Comparison of ENCODE assay signal across 18 mouse cellular contexts in the genomic region with DNA sequence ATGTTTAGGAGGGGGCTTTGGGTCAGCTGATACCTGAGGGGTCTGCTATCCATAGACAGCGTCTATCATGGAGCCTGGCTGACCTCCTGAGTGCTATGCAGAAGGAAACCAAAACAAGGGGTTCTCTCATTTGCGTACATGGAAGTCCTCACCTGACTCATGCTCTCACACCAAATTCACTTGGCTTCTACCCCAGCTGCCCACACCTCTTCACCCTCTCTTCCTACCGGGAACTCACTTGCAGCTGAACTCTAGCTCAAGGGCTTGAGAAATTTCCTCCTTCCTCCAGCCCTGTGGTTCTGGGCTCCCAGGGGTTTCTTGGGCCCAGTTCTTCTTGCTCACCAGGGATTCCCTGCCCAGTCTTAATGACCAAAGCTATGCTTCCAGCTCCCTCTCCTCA. TPM values are rescaled to one million over a fixed set of nuclear protein-coding genes. Genes with fewer than 3 reads are reported as not detected.
DNase-seq lines count a peak whose midpoint lies in the region; ATAC-seq and TF ChIP-seq lines count a peak whose summit lies in the region.
"Had no signal": no experiment of that assay in that cellular context is flagged by ENCODE, and none has a peak within 500 bp of the region (broad histone marks: within the 10 kb centered on the region; RNA-seq: fewer than 3 reads in every experiment).

No protein-coding gene starts in this region.

- WGBS in embryonic facial prominence, embryonic 14.5 days = 74% methylated on average over 3 of the region's 3 CpGs
- WGBS in embryonic facial prominence, embryonic 10.5 days = 85% methylated on average over 3 of the region's 3 CpGs
- 51% methylated on average over 3 of the region's 3 CpGs for WGBS in lung, adult 2 months
- WGBS in liver, postnatal 0 days (ENCODE audit: insufficient replicate concordance) = 50% methylated on average over 3 of the region's 3 CpGs

- H3K27me3 ChIP-seq in embryonic facial prominence, embryonic 14.5 days (replicated peaks; ENCODE audit: control insufficient read depth, insufficient read depth, low read length) = no peaks in the 10 kb centered on the region
- no peaks in the 10 kb centered on the region for H3K27me3 ChIP-seq in embryonic facial prominence, embryonic 10.5 days (replicated peaks; ENCODE audit: low read depth, poor library complexity, severe bottlenecking)
- no peaks in the 10 kb centered on the region for H3K27me3 ChIP-seq in liver, postnatal 0 days (ENCODE audit: insufficient read depth, low read length)
- H3K27me3 ChIP-seq: embryonic facial prominence, embryonic 12.5 days; neural tube, embryonic 13.5 days had no signal

- H3K36me3 ChIP-seq in embryonic facial prominence, embryonic 14.5 days (ENCODE audit: control insufficient read depth, insufficient read depth, low read length) = no peaks in the 10 kb centered on the region
- no peaks in the 10 kb centered on the region for H3K36me3 ChIP-seq in embryonic facial prominence, embryonic 10.5 days (replicated peaks)
- no peaks in the 10 kb centered on the region for H3K36me3 ChIP-seq in liver, postnatal 0 days (replicated peaks; ENCODE audit: insufficient read depth, low read length)
- H3K36me3 ChIP-seq: embryonic facial prominence, embryonic 12.5 days; heart, embryonic 10.5 days; neural tube, embryonic 13.5 days had no signal

- H3K27ac ChIP-seq in embryonic facial prominence, embryonic 14.5 days (replicated peaks; ENCODE audit: low read depth, low read length) = no peak overlapping the region
- H3K27ac ChIP-seq in embryonic facial prominence, embryonic 10.5 days (replicated peaks) = no peak overlapping the region
- peak overlapping the region; percentile 61 for H3K27ac ChIP-seq in liver, postnatal 0 days (ENCODE audit: low read depth)
- H3K27ac ChIP-seq: embryonic facial prominence, embryonic 12.5 days; hindbrain, postnatal 0 days; neural tube, embryonic 13.5 days; stomach, postnatal 0 days had no signal

- no peak for TF ChIP-seq POLR2A in lung, adult 2 months (IDR thresholded peaks at IDR 0.05; ENCODE audit: borderline replicate concordance, extremely low read depth, low read depth, low read length)

- no peak for TF ChIP-seq EP300 in liver, postnatal 0 days (IDR thresholded peaks at IDR 0.05; ENCODE audit: low read depth)

- H3K9me3 ChIP-seq in embryonic facial prominence, embryonic 14.5 days (ENCODE audit: control insufficient read depth, low read length) = no peaks in the 10 kb centered on the region
- H3K9me3 ChIP-seq in embryonic facial prominence, embryonic 10.5 days = no peaks in the 10 kb centered on the region
- no peaks in the 10 kb centered on the region for H3K9me3 ChIP-seq in liver, postnatal 0 days (ENCODE audit: low read length)
- H3K9me3 ChIP-seq: embryonic facial prominence, embryonic 12.5 days; heart, embryonic 10.5 days; neural tube, embryonic 13.5 days had no signal

- no peaks in the 10 kb centered on the region for H3K4me1 ChIP-seq in embryonic facial prominence, embryonic 14.5 days (ENCODE audit: control insufficient read depth, insufficient read depth, low read length)
- H3K4me1 ChIP-seq in embryonic facial prominence, embryonic 10.5 days = peaks cover 11% of the 10 kb centered on the region
- no peaks in the 10 kb centered on the region for H3K4me1 ChIP-seq in lung, adult 2 months (ENCODE audit: control insufficient read depth, insufficient read depth, low read length)
- H3K4me1 ChIP-seq in liver, postnatal 0 days (ENCODE audit: insufficient read depth) = peaks cover 14% of the 10 kb centered on the region; the same call in 1 of the 2 replicates
- H3K4me1 ChIP-seq: neural tube, embryonic 13.5 days had no signal

- ATAC-seq in embryonic facial prominence, embryonic 14.5 days (ENCODE audit: low read depth) = no peak
- 0 out of 2 replicates have a peak, but pooled peaks have one; percentile 5 for ATAC-seq in liver, postnatal 0 days
- ATAC-seq: hindbrain, postnatal 0 days had no signal

- DNase-seq in embryonic facial prominence, embryonic 14.5 days (ENCODE audit: low spot score) = no peak
- no peak for DNase-seq in embryonic facial prominence, embryonic 10.5 days (ENCODE audit: low spot score)
- DNase-seq in lung, postnatal 25 days (ENCODE audit: low spot score) = peak; percentile 13
- no peak for DNase-seq in lung, adult 2 months
- DNase-seq in liver, postnatal 0 days = no peak
- DNase-seq in thymus, adult 18-20 months = no peak
- no peak for DNase-seq in heart, adult 18-20 months
- no peak for DNase-seq in left cerebral cortex, adult 8-10 months (ENCODE audit: low spot score in 2 of 2)
- DNase-seq: cerebellum, adult 2 months; kidney, adult 9 months; thymus, postnatal 36 days had no signal

- H3K9ac ChIP-seq in embryonic facial prominence, embryonic 14.5 days (ENCODE audit: low read depth, low read length) = 0 out of 2 replicates have a peak overlapping the region, but pooled peaks have one; percentile 30
- H3K9ac ChIP-seq in liver, postnatal 0 days (replicated peaks) = no peak overlapping the region
- H3K9ac ChIP-seq: neural tube, embryonic 13.5 days had no signal

- no peak overlapping the region for H3K4me3 ChIP-seq in embryonic facial prominence, embryonic 14.5 days (ENCODE audit: low read depth, low read length)
- H3K4me3 ChIP-seq in embryonic facial prominence, embryonic 10.5 days = no peak overlapping the region
- no peak overlapping the region for H3K4me3 ChIP-seq in lung, adult 2 months (replicated peaks; ENCODE audit: extremely low read depth, low read depth, low read length)
- H3K4me3 ChIP-seq in liver, postnatal 0 days (ENCODE audit: low read depth, low read length) = no peak overlapping the region
- H3K4me3 ChIP-seq: embryonic facial prominence, embryonic 12.5 days; heart, embryonic 10.5 days; neural tube, embryonic 13.5 days had no signal

- no peak overlapping the region for H3K4me2 ChIP-seq in embryonic facial prominence, embryonic 14.5 days (ENCODE audit: low read depth, low read length)
- H3K4me2 ChIP-seq in liver, postnatal 0 days (ENCODE audit: low read depth, low read length) = peak overlapping the region; percentile 41
- H3K4me2 ChIP-seq: embryonic facial prominence, embryonic 12.5 days; midbrain, embryonic 11.5 days; neural tube, embryonic 13.5 days had no signal

- TF ChIP-seq CTCF in lung, adult 2 months (IDR thresholded peaks at IDR 0.05; ENCODE audit: insufficient read depth, low read length) = no peak
- no peak for TF ChIP-seq CTCF in liver, postnatal 0 days (IDR thresholded peaks at IDR 0.05; ENCODE audit: low read depth)

RNA-seq across cellular contexts. Expression of a gene that starts 0.6 kb away (rescaled TPM):
- polyA plus RNA-seq in embryonic facial prominence, embryonic 14.5 days (2014; fragmentation: Nextera tagmentation; extraction: Ambion mirVana) = 0.55 and 0.58 TPM in 2 replicates
- polyA plus RNA-seq in embryonic facial prominence, embryonic 10.5 days (2016; fragmentation: Nextera tagmentation; extraction: Ambion mirVana) = 0.28 and 0.44 TPM in 2 replicates
- polyA plus RNA-seq in lung, adult 2 months (2012; rRNA removed) = 5.0 and 5.3 TPM in 2 replicates
- 1.0 and 1.3 TPM in 2 replicates for polyA plus RNA-seq in liver, postnatal 0 days (2015; fragmentation: Nextera tagmentation; extraction: Ambion mirVana)
- total RNA-seq in heart, adult 18-20 months (2021) = 1 to 10 TPM; 1.3 to 1.5 TPM
- 1 to 10 TPM; 1.1 to 3.0 (median 1.8) TPM for total RNA-seq in left cerebral cortex, adult 8-10 months (2022)
- total RNA-seq: MEL had no signal

RNA-seq across cellular contexts. Expression of a gene that starts 27.9 kb away (rescaled TPM):
- 133 and 136 TPM in 2 replicates for polyA plus RNA-seq in embryonic facial prominence, embryonic 14.5 days (2014; fragmentation: Nextera tagmentation; extraction: Ambion mirVana)
- 222 TPM in 2 replicates for polyA plus RNA-seq in embryonic facial prominence, embryonic 10.5 days (2016; fragmentation: Nextera tagmentation; extraction: Ambion mirVana)
- 25.0 and 41.8 TPM in 2 replicates for polyA plus RNA-seq in lung, adult 2 months (2012; rRNA removed)
- 70.7 and 71.5 TPM in 2 replicates for polyA plus RNA-seq in liver, postnatal 0 days (2015; fragmentation: Nextera tagmentation; extraction: Ambion mirVana)
- total RNA-seq in heart, adult 18-20 months (2021) = 10 to 100 TPM; 51.0 to 52.9 TPM
- total RNA-seq in left cerebral cortex, adult 8-10 months (2022) = 100 to 1,000 TPM in 2 of 4 experiments, 10 to 100 TPM in 2; 97.8 to 114 (median 101) TPM

RNA-seq across cellular contexts. Expression of a gene that starts 29.8 kb away (rescaled TPM):
- polyA plus RNA-seq in embryonic facial prominence, embryonic 14.5 days (2014; fragmentation: Nextera tagmentation; extraction: Ambion mirVana) = 984 and 996 TPM in 2 replicates
- 1,009 and 1,074 TPM in 2 replicates for polyA plus RNA-seq in embryonic facial prominence, embryonic 10.5 days (2016; fragmentation: Nextera tagmentation; extraction: Ambion mirVana)
- polyA plus RNA-seq in lung, adult 2 months (2012; rRNA removed) = 68.3 and 93.0 TPM in 2 replicates
- 935 and 945 TPM in 2 replicates for polyA plus RNA-seq in liver, postnatal 0 days (2015; fragmentation: Nextera tagmentation; extraction: Ambion mirVana)
- 100 to 1,000 TPM; 326 to 345 TPM for total RNA-seq in heart, adult 18-20 months (2021)
- 100 to 1,000 TPM; 377 to 510 (median 435) TPM for total RNA-seq in left cerebral cortex, adult 8-10 months (2022)

RNA-seq across cellular contexts. Expression of a gene that starts 53.0 kb away (rescaled TPM):
- polyA plus RNA-seq in embryonic facial prominence, embryonic 14.5 days (2014; fragmentation: Nextera tagmentation; extraction: Ambion mirVana) = 6.2 and 6.4 TPM in 2 replicates
- polyA plus RNA-seq in embryonic facial prominence, embryonic 10.5 days (2016; fragmentation: Nextera tagmentation; extraction: Ambion mirVana) = 12.3 and 13.3 TPM in 2 replicates
- 11.5 and 14.1 TPM in 2 replicates for polyA plus RNA-seq in lung, adult 2 months (2012; rRNA removed)
- polyA plus RNA-seq in liver, postnatal 0 days (2015; fragmentation: Nextera tagmentation; extraction: Ambion mirVana) = 7.3 and 8.7 TPM in 2 replicates
- 1 to 10 TPM; 2.8 TPM for total RNA-seq in heart, adult 18-20 months (2021)
- total RNA-seq in left cerebral cortex, adult 8-10 months (2022) = 10 to 100 TPM in 2 of 4 experiments, 1 to 10 TPM in 2; 9.7 to 12.3 (median 10.1) TPM
